Mouse (Mus musculus) kidney, embryonic 14.5 days (tissue): ENCODE results near the gene Dnah10. TPM values are rescaled to one million over a fixed set of nuclear protein-coding genes. Genes with fewer than 3 reads are reported as not detected.

Experiments
- ATAC-seq: fragments of 200-750 bp; cut with Nextera tagmentation; 2 replicates; pipeline ENCODE4 v1.8.0; 2017; ENCODE audit warnings: moderate number of reproducible peaks, mild to moderate bottlenecking, moderate TSS enrichment, moderate library complexity; ENCODE audit not compliant: low FRiP score, low TSS enrichment
- H3K27ac ChIP-seq: fragments of 300-500 bp; sonication (generic); 2 replicates; pipeline ENCODE4 v1.5.1; 2014; ENCODE audit warnings: low read depth, mild to moderate bottlenecking, low read length, moderate library complexity, mixed read lengths
- H3K27me3 ChIP-seq: fragments of 300-500 bp; sonication (generic); 2 replicates; pipeline ENCODE4 v1.6.1; 2014; ENCODE audit warnings: mild to moderate bottlenecking, low read length; ENCODE audit not compliant: control insufficient read depth, insufficient read depth
- H3K36me3 ChIP-seq: fragments of 300-500 bp; sonication (generic); 2 replicates; pipeline ENCODE4 v1.6.1; 2014; ENCODE audit warnings: low read length, mixed read lengths; ENCODE audit not compliant: control insufficient read depth, insufficient read depth
- H3K4me1 ChIP-seq: fragments of 300-500 bp; sonication (generic); 2 replicates; pipeline ENCODE4 v1.6.1; 2014; ENCODE audit warnings: low read length, mixed read lengths; ENCODE audit not compliant: control insufficient read depth, insufficient read depth
- H3K4me2 ChIP-seq: fragments of 300-500 bp; sonication (generic); replicated peaks from 2 replicates; pipeline ENCODE4 v1.6.1; 2014; ENCODE audit warnings: low read depth, mild to moderate bottlenecking, low read length
- H3K4me3 ChIP-seq: fragments of 300-500 bp; sonication (generic); 2 replicates; pipeline ENCODE4 v1.5.1; 2014; ENCODE audit warnings: mild to moderate bottlenecking, low read length
- H3K9ac ChIP-seq: fragments of 300-500 bp; sonication (generic); 2 replicates; pipeline ENCODE4 v1.6.1; 2014; ENCODE audit warnings: low read depth, mild to moderate bottlenecking, low read length, moderate library complexity
- H3K9me3 ChIP-seq: fragments of 300-500 bp; sonication (generic); 2 replicates; pipeline ENCODE4 v1.6.1; 2016; ENCODE audit warnings: low read length; ENCODE audit not compliant: control insufficient read depth
- WGBS: fragments of 180-500 bp; shearing (Covaris S2); extraction: QIAGEN DNeasy Blood & Tissue Kit; methylation state at CpG from one replicate; pipeline ENCODE4 v1.1.7; 2014; 5-methylcytosine and 5-hydroxymethylcytosine counted together
- polyA plus RNA-seq: library from polyadenylated mRNA; unstranded; fragments of >200 nt; fragmentation: Nextera tagmentation; extraction: Ambion mirVana; gene quantifications from 2 replicates; pipeline ENCODE4 v1.2.1, GENCODE M21; 2014

The Dnah10 gene
- polyA plus RNA-seq, 1 experiment from 2014 or later = 0.14 TPM

DNA sequence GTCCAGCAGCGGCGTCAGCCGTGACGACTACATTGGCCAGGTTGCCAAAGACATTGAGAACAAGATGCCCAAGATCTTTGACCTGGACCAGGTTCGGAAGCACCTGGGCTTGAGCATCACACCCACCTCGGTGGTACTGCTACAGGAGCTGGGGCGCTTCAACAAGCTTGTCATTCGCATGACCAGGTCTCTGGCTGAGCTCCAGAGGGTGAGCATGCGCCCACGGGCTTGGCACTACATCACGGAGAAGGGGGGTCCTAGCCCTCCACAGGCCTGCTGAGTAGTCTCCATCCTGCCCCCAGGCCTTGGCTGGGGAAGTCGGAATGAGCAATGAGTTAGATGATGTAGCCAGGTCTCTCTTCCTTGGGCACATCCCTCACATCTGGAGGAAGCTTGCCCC is 105.4 kb downstream of the Dnah10 start:
- no peaks in the 10 kb centered on the region for H3K4me1 ChIP-seq
- no peak overlapping the region for H3K4me3 ChIP-seq
- H3K9me3 ChIP-seq = no peaks in the 10 kb centered on the region
- H3K9ac ChIP-seq = no peak overlapping the region
- H3K4me2 ChIP-seq = no peak overlapping the region
- 87% methylated on average over 12 of the region's 12 CpGs for WGBS
- no peaks in the 10 kb centered on the region for H3K27me3 ChIP-seq
- no peaks in the 10 kb centered on the region for H3K36me3 ChIP-seq
- H3K27ac ChIP-seq = no peak overlapping the region
- ATAC-seq = no peak

GRCm38 (mm10) chr5:124835218-124835617 is 110.3 kb downstream of the Dnah10 start:
- ATAC-seq = no peak
- Histone ChIP-seq H3K36me3 (no peaks in the 10 kb centered on the region), H3K4me1 (no peaks in the 10 kb centered on the region), H3K27me3 (no peaks in the 10 kb centered on the region), H3K27ac (no peak overlapping the region), H3K9ac (no peak overlapping the region), H3K4me2 (no peak overlapping the region), H3K9me3 (no peaks in the 10 kb centered on the region), H3K4me3 (no peak overlapping the region)
- WGBS = 96% methylated on average over 15 of the region's 15 CpGs

GRCm38 (mm10) chr5:124836075-124836474 is 111.2 kb downstream of the Dnah10 start:
- WGBS = 87% methylated on average over 10 of the region's 10 CpGs
- no peak overlapping the region for H3K4me3 ChIP-seq
- H3K4me2 ChIP-seq = no peak overlapping the region
- H3K36me3 ChIP-seq = no peaks in the 10 kb centered on the region
- no peak overlapping the region for H3K9ac ChIP-seq
- H3K9me3 ChIP-seq = no peaks in the 10 kb centered on the region
- H3K27ac ChIP-seq = no peak overlapping the region
- H3K27me3 ChIP-seq = no peaks in the 10 kb centered on the region
- ATAC-seq = no peak
- no peaks in the 10 kb centered on the region for H3K4me1 ChIP-seq

- ATAC-seq = no peak
- Histone ChIP-seq H3K27ac (no peak overlapping the region), H3K27me3 (no peaks in the 10 kb centered on the region), H3K4me2 (no peak overlapping the region), H3K9me3 (no peaks in the 10 kb centered on the region), H3K4me1 (no peaks in the 10 kb centered on the region), H3K9ac (no peak overlapping the region), H3K36me3 (no peaks in the 10 kb centered on the region), H3K4me3 (no peak overlapping the region)
- WGBS = 68% methylated on average over 4 of the region's 4 CpGs
Observed at GRCm38 (mm10) chr5:124836621-124837020, 111.7 kb downstream of the Dnah10 start.

- H3K4me1 ChIP-seq = no peaks in the 10 kb centered on the region
- H3K4me2 ChIP-seq = no peak overlapping the region
- no peak for ATAC-seq
- no peaks in the 10 kb centered on the region for H3K36me3 ChIP-seq
- no peak overlapping the region for H3K9ac ChIP-seq
- 76% methylated on average over 7 of the region's 7 CpGs for WGBS
- no peaks in the 10 kb centered on the region for H3K9me3 ChIP-seq
- H3K4me3 ChIP-seq = no peak overlapping the region
- H3K27me3 ChIP-seq = no peaks in the 10 kb centered on the region
- no peak overlapping the region for H3K27ac ChIP-seq
Observed at GRCm38 (mm10) chr5:124840202-124840601, 115.3 kb downstream of the Dnah10 start.

- H3K4me1 ChIP-seq = no peaks in the 10 kb centered on the region
- no peaks in the 10 kb centered on the region for H3K36me3 ChIP-seq
- no peak overlapping the region for H3K9ac ChIP-seq
- no peaks in the 10 kb centered on the region for H3K27me3 ChIP-seq
- 87% methylated on average over 2 of the region's 2 CpGs for WGBS
- no peak overlapping the region for H3K4me2 ChIP-seq
- H3K27ac ChIP-seq = no peak overlapping the region
- no peak overlapping the region for H3K4me3 ChIP-seq
- no peaks in the 10 kb centered on the region for H3K9me3 ChIP-seq
- no peak for ATAC-seq
Observed at GRCm38 (mm10) chr5:124840669-124841068, 115.8 kb downstream of the Dnah10 start.

DNA sequence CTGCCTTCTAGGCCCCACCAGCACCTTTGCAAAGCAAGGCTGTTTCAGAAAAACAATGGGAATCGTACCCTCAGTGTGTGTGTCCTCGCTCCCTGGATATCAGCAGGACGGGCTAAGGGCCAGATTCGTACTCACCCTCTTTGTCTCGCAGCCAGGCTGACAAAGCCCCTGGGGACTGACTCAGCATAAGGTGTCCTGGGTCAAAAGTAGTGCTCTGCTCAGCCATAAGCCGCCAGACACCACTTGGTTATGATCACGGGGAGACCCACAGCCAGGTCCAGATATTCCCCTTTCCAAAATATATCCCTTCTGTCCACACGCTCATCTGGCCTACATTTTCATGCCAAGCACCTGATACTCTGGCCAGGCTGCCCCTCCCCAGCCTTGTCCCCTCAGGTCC is 118.5 kb downstream of the Dnah10 start:
- WGBS = 81% methylated on average over 8 of the region's 8 CpGs
- no peaks in the 10 kb centered on the region for H3K9me3 ChIP-seq
- no peak overlapping the region for H3K4me2 ChIP-seq
- H3K4me3 ChIP-seq = no peak overlapping the region
- ATAC-seq = no peak
- no peaks in the 10 kb centered on the region for H3K36me3 ChIP-seq
- H3K4me1 ChIP-seq = no peaks in the 10 kb centered on the region
- H3K27ac ChIP-seq = no peak overlapping the region
- H3K9ac ChIP-seq = no peak overlapping the region
- H3K27me3 ChIP-seq = no peaks in the 10 kb centered on the region

- Histone ChIP-seq H3K9me3 (no peaks in the 10 kb centered on the region), H3K36me3 (no peaks in the 10 kb centered on the region), H3K9ac (no peak overlapping the region), H3K4me3 (no peak overlapping the region), H3K27ac (no peak overlapping the region), H3K27me3 (no peaks in the 10 kb centered on the region), H3K4me2 (no peak overlapping the region), H3K4me1 (no peaks in the 10 kb centered on the region)
- no peak for ATAC-seq
- 69% methylated on average over 4 of the region's 4 CpGs for WGBS
Observed at GRCm38 (mm10) chr5:124844929-124845328, 120.0 kb downstream of the Dnah10 start.

DNA sequence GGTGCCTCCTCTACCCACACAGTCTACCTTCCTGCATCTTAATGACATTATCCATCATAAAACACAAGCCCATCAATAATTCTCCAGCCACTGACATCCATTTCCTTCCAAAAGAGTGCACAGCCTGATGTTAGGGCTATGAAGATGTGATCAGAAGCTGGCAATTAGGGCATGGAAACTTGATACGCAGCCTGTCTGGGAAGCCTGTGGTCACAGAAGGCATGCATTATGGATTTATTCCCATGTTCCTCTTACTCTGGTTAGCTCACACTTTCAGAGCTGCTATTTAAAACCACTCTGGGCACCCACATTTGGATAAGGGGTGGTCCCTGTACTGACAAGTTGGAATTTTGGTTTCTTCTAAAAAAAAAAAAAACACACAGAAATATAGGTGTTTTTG is 122.1 kb downstream of the Dnah10 start:
- no peaks in the 10 kb centered on the region for H3K36me3 ChIP-seq
- H3K9ac ChIP-seq = no peak overlapping the region
- no peak for ATAC-seq
- H3K9me3 ChIP-seq = no peaks in the 10 kb centered on the region
- WGBS = 80% methylated on average over 1 of the region's 1 CpGs
- H3K27me3 ChIP-seq = no peaks in the 10 kb centered on the region
- no peak overlapping the region for H3K4me2 ChIP-seq
- no peak overlapping the region for H3K4me3 ChIP-seq
- no peak overlapping the region for H3K27ac ChIP-seq
- no peaks in the 10 kb centered on the region for H3K4me1 ChIP-seq

DNA sequence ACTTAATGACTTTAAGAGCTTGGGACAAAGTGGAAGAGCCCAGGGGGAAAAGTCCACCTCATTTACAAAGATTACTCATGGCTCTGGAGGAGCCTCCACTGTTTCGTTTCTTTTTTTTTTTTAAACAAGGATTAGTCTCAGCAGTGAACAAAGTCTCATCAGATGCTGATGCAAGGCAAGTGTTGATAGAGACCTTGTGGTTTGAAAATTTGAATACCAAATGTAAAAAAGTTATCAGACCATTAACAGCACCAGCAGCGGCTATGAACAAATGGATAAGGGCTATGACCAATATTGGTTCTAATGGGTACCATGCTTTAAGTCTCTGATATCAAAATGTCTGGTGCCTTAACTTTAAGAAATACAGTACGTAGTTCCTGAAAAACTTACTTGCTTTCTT is 124.1 kb downstream of the Dnah10 start:
- no peak overlapping the region for H3K9ac ChIP-seq
- H3K4me3 ChIP-seq = no peak overlapping the region
- H3K9me3 ChIP-seq = no peaks in the 10 kb centered on the region
- H3K27me3 ChIP-seq = no peaks in the 10 kb centered on the region
- WGBS = 85% methylated on average over 3 of the region's 3 CpGs
- ATAC-seq = no peak
- no peaks in the 10 kb centered on the region for H3K4me1 ChIP-seq
- H3K4me2 ChIP-seq = no peak overlapping the region
- H3K27ac ChIP-seq = no peak overlapping the region
- no peaks in the 10 kb centered on the region for H3K36me3 ChIP-seq
